14 mouse cellular contexts compared by ENCODE assay signal in genomic region chr15:62064399-62064798, GRCm38 (mm10).
"Had no signal": no experiment of that assay in that cellular context is flagged by ENCODE, and none has a peak within 500 bp of the region (broad histone marks: within the 10 kb centered on the region; RNA-seq: fewer than 3 reads in every experiment).

No protein-coding gene starts in this region.

- DNase-seq: kidney, adult 18-20 months; kidney, adult 9 months; kidney, postnatal 14 days; kidney, postnatal 4 days; liver, embryonic 13.5 days; lung, adult 2 months; lung, postnatal 14 days; lung, postnatal 4 days; midbrain, embryonic 14.5 days; thymus, postnatal 36 days had no signal

- H3K9ac ChIP-seq: liver, embryonic 13.5 days had no signal

- H3K27me3 ChIP-seq: liver, embryonic 13.5 days had no signal

- H3K27ac ChIP-seq: left cerebral cortex, adult 2 months; liver, embryonic 13.5 days; stomach, postnatal 0 days had no signal

- H3K4me2 ChIP-seq: liver, embryonic 13.5 days; midbrain, embryonic 11.5 days had no signal

- H3K4me3 ChIP-seq: left cerebral cortex, adult 2 months; liver, embryonic 13.5 days had no signal

- H3K9me3 ChIP-seq: liver, embryonic 13.5 days had no signal

- ATAC-seq: intestine, embryonic 16.5 days had no signal
